Mouse (Mus musculus) intestine, postnatal 0 days (tissue): ENCODE measurements around the gene Rere. TPM values are rescaled to one million over a fixed set of nuclear protein-coding genes. Genes with fewer than 3 reads are reported as not detected.

ENCODE experiments used
- ATAC-seq: fragments of 200-750 bp; cut with Nextera tagmentation; 2 replicates; pipeline ENCODE4 v1.8.0; 2017; ENCODE audit warnings: mild to moderate bottlenecking, moderate TSS enrichment, moderate library complexity
- H3K27ac ChIP-seq: fragments of 300-500 bp; sonication (generic); 2 replicates; pipeline ENCODE4 v1.5.1; 2014; ENCODE audit warnings: mild to moderate bottlenecking, low read depth, low read length, moderate library complexity
- H3K27me3 ChIP-seq: fragments of 300-500 bp; sonication (generic); replicated peaks from 2 replicates; pipeline ENCODE4 v1.6.1; 2014; ENCODE audit warnings: low read length, mixed read lengths; ENCODE audit not compliant: control insufficient read depth, insufficient read depth
- H3K36me3 ChIP-seq: fragments of 300-500 bp; sonication (generic); 2 replicates; pipeline ENCODE4 v1.6.1; 2014; ENCODE audit warnings: mild to moderate bottlenecking, moderate library complexity; ENCODE audit not compliant: control insufficient read depth, insufficient read depth
- H3K4me1 ChIP-seq: fragments of 300-500 bp; sonication (generic); replicated peaks from 2 replicates; pipeline ENCODE4 v1.6.1; 2014; ENCODE audit warnings: antibody characterized with exemption, low read length, mixed read lengths; ENCODE audit not compliant: control insufficient read depth, insufficient read depth
- H3K4me2 ChIP-seq: fragments of 300-500 bp; sonication (generic); replicated peaks from 2 replicates; pipeline ENCODE4 v1.6.1; 2014; ENCODE audit warnings: low read depth, mild to moderate bottlenecking, moderate library complexity
- H3K4me3 ChIP-seq: fragments of 300-500 bp; sonication (generic); 2 replicates; pipeline ENCODE4 v1.5.1; 2014; ENCODE audit warnings: low read depth, low read length
- H3K9ac ChIP-seq: fragments of 300-500 bp; sonication (generic); 2 replicates; pipeline ENCODE4 v1.6.1; 2014; ENCODE audit warnings: mild to moderate bottlenecking, low read depth, low read length
- H3K9me3 ChIP-seq: fragments of 300-500 bp; sonication (generic); 2 replicates; pipeline ENCODE4 v1.6.1; 2016; ENCODE audit warnings: mixed run types; ENCODE audit not compliant: control insufficient read depth
- CTCF ChIP-seq: sonication (generic); IDR thresholded peaks from 2 replicates; pipeline ENCODE4 v1.5.1; 2016; ENCODE audit warnings: low read depth, mild to moderate bottlenecking, control low read depth, antibody characterized with exemption, moderate library complexity
- WGBS: fragments of 180-500 bp; shearing (Covaris S2); extraction: QIAGEN DNeasy Blood & Tissue Kit; methylation state at CpG from one replicate; pipeline ENCODE4 v1.1.7; 2014; 5-methylcytosine and 5-hydroxymethylcytosine counted together
- polyA plus RNA-seq: library from polyadenylated mRNA; unstranded; fragments of >200 nt; fragmentation: Nextera tagmentation; extraction: Ambion mirVana; gene quantifications from 2 replicates; pipeline ENCODE4 v1.2.1, GENCODE M21; 2015

The Rere gene
- polyA plus RNA-seq, 1 experiment from 2014 or later, result 22.4 TPM

GRCm38 (mm10) chr4:150581931-150582723 is 300.7 kb downstream of the Rere start:
- Histone ChIP-seq H3K27ac (peak overlapping the region; percentile 63), H3K27me3 (no peaks in the 10 kb centered on the region), H3K4me1 (peaks cover 17% of the 10 kb centered on the region), H3K4me3 (no peak overlapping the region), H3K9ac (0 out of 2 replicates have a peak overlapping the region, but pooled peaks have one; percentile 18), H3K4me2 (no peak overlapping the region), H3K36me3 (peaks cover 6% of the 10 kb centered on the region; the same call in 1 of the 2 replicates), H3K9me3 (no peaks in the 10 kb centered on the region)
- no peak for TF ChIP-seq CTCF
- 31% methylated on average over 10 of the region's 10 CpGs for WGBS
- ATAC-seq, result peak; percentile 52; the same call in 1 of the 2 replicates

GRCm38 (mm10) chr4:150582966-150583776 is 301.7 kb downstream of the Rere start:
- peak overlapping the region; percentile 83 for H3K27ac ChIP-seq
- no peak for TF ChIP-seq CTCF
- H3K9ac ChIP-seq, result peak overlapping the region; percentile 22; the same call in 1 of the 2 replicates
- no peaks in the 10 kb centered on the region; the same call in 1 of the 2 replicates for H3K36me3 ChIP-seq
- no peaks in the 10 kb centered on the region for H3K27me3 ChIP-seq
- ATAC-seq, result peak; percentile 91
- H3K4me2 ChIP-seq, result peak overlapping the region; percentile 50
- H3K4me3 ChIP-seq, result no peak overlapping the region
- peaks cover 22% of the 10 kb centered on the region for H3K4me1 ChIP-seq
- WGBS, result 7% methylated on average over 13 of the region's 13 CpGs
- no peaks in the 10 kb centered on the region for H3K9me3 ChIP-seq

DNA sequence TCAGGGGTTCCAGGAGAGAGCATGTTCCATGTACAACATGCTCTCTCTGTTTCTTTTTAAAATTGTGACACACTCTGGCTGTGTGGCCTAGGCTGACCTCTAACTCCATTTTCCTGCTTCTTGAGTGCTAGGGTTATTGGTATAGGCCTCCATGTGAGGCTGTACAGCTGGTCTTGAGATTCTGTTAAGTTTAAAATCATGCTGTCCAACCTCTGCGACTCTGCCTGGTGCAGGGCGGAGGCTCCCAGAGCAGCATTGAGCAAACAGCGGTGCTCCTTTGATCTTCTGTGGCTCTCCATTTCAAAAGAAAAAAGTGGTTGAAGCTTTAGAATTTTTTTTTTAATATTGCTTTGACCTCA is 302.3 kb downstream of the Rere start:
- Histone ChIP-seq H3K4me1 (peaks cover 22% of the 10 kb centered on the region), H3K36me3 (no peaks in the 10 kb centered on the region; the same call in 1 of the 2 replicates), H3K27me3 (no peaks in the 10 kb centered on the region), H3K9me3 (no peaks in the 10 kb centered on the region), H3K4me3 (no peak overlapping the region), H3K4me2 (peak overlapping the region; percentile 50), H3K9ac (peak overlapping the region; percentile 22; the same call in 1 of the 2 replicates), H3K27ac (peak overlapping the region; percentile 83)
- TF ChIP-seq CTCF, result no peak
- peak; percentile 75 for ATAC-seq
- 20% methylated on average over 3 of the region's 3 CpGs for WGBS

GRCm38 (mm10) chr4:150585800-150586199 is 304.4 kb downstream of the Rere start:
- 80% methylated on average over 2 of the region's 2 CpGs for WGBS
- no peak for ATAC-seq

GRCm38 (mm10) chr4:150586275-150586674 is 304.8 kb downstream of the Rere start:
- no peaks in the 10 kb centered on the region for H3K27me3 ChIP-seq
- no peaks in the 10 kb centered on the region for H3K9me3 ChIP-seq
- no peak overlapping the region for H3K4me3 ChIP-seq
- H3K9ac ChIP-seq, result no peak overlapping the region
- 78% methylated on average over 5 of the region's 5 CpGs for WGBS
- ATAC-seq, result no peak
- H3K36me3 ChIP-seq, result no peaks in the 10 kb centered on the region
- TF ChIP-seq CTCF, result no peak
- H3K4me1 ChIP-seq, result peaks cover 31% of the 10 kb centered on the region
- no peak overlapping the region for H3K27ac ChIP-seq
- no peak overlapping the region for H3K4me2 ChIP-seq

More at GRCm38 (mm10) chr4:150585800-150586199, 304.4 kb downstream of the Rere start:
- H3K9ac ChIP-seq, result no peak overlapping the region
- H3K4me1 ChIP-seq, result peaks cover 31% of the 10 kb centered on the region
- H3K4me2 ChIP-seq, result no peak overlapping the region
- H3K36me3 ChIP-seq, result no peaks in the 10 kb centered on the region; the same call in 1 of the 2 replicates
- no peak overlapping the region for H3K4me3 ChIP-seq
- H3K9me3 ChIP-seq, result no peaks in the 10 kb centered on the region
- no peak overlapping the region for H3K27ac ChIP-seq
- no peak for TF ChIP-seq CTCF
- H3K27me3 ChIP-seq, result no peaks in the 10 kb centered on the region
